ENCODE assay signal across 8 mouse cellular contexts in genomic region chr10:43540442-43541152, GRCm38 (mm10). TPM values are rescaled to one million over a fixed set of nuclear protein-coding genes. Genes with fewer than 3 reads are reported as not detected.
DNase-seq lines count a peak whose midpoint lies in the region; ATAC-seq and TF ChIP-seq lines count a peak whose summit lies in the region.

TSS of gene 1700021F05Rik (minus strand) at chr10:43540994.

- DNase-seq in A20 (ENCODE audit: low read depth, low spot score), result peak; percentile 97
- peak; percentile 82 for DNase-seq in liver, adult 2 months (ENCODE audit: extremely low read depth, low read depth, low spot score)
- DNase-seq in splenic B cell, adult 2 months (ENCODE audit: low read depth, low spot score), result peak; percentile 98

- H3K4me2 ChIP-seq in heart, embryonic 11.5 days, result peak within 1 kb of the TSS; percentile 82
- H3K4me2 ChIP-seq in kidney, embryonic 16.5 days (replicated peaks; ENCODE audit: low read depth, low read length), result peak within 1 kb of the TSS; percentile 79
- peak within 1 kb of the TSS; percentile 91 for H3K4me2 ChIP-seq in myocyte (ENCODE audit: low read depth)

- peak within 1 kb of the TSS; percentile 40 for H3K27ac ChIP-seq in bone marrow macrophage, adult 2 months (ENCODE audit: insufficient read depth, low read depth, low read length)
- 0 out of 2 replicates have a peak within 1 kb of the TSS, but pooled peaks have one; percentile 6 for H3K27ac ChIP-seq in embryonic fibroblast, embryonic 13.5 days (ENCODE audit: insufficient read depth, low read length)
- peak within 1 kb of the TSS; percentile 87 for H3K27ac ChIP-seq in heart, embryonic 11.5 days (ENCODE audit: low read depth, low read length)
- peak within 1 kb of the TSS; percentile 77 for H3K27ac ChIP-seq in kidney, embryonic 16.5 days (ENCODE audit: low read length)
- peak within 1 kb of the TSS; percentile 88 for H3K27ac ChIP-seq in liver, adult 2 months (replicated peaks; ENCODE audit: insufficient read depth, low read depth, low read length)

- no peaks in the 10 kb centered on the region for H3K27me3 ChIP-seq in heart, embryonic 11.5 days (ENCODE audit: control insufficient read depth, insufficient read depth, low read length)
- no peaks in the 10 kb centered on the region for H3K27me3 ChIP-seq in kidney, embryonic 16.5 days (ENCODE audit: insufficient read depth, low read length)
- no peaks in the 10 kb centered on the region for H3K27me3 ChIP-seq in liver, adult 2 months (ENCODE audit: control insufficient read depth, insufficient read depth, low read length)
- no peaks in the 10 kb centered on the region for H3K27me3 ChIP-seq in myocyte (ENCODE audit: control insufficient read depth, insufficient read depth, insufficient read length)
- H3K27me3 ChIP-seq in splenic B cell, adult 2 months (ENCODE audit: control insufficient read depth, insufficient read depth, low read length, poor library complexity, severe bottlenecking), result no peaks in the 10 kb centered on the region

- WGBS in heart, embryonic 11.5 days (ENCODE audit: insufficient replicate concordance), result 1% methylated on average over 47 of the region's 56 CpGs
- under 1% methylated on average over 49 of the region's 56 CpGs for WGBS in kidney, embryonic 16.5 days
- WGBS in liver, adult 2 months, result under 1% methylated on average over 54 of the region's 56 CpGs

- H3K4me1 ChIP-seq in bone marrow macrophage, adult 2 months (ENCODE audit: control insufficient read depth, insufficient read depth, low read length), result peaks cover 9% of the 10 kb centered on the region
- peaks cover 10% of the 10 kb centered on the region for H3K4me1 ChIP-seq in embryonic fibroblast, embryonic 13.5 days (ENCODE audit: control insufficient read depth, insufficient read depth, low read length)
- H3K4me1 ChIP-seq in heart, embryonic 11.5 days (ENCODE audit: control insufficient read depth, insufficient read depth, low read length), result peaks cover 7% of the 10 kb centered on the region
- H3K4me1 ChIP-seq in kidney, embryonic 16.5 days (ENCODE audit: insufficient read depth, low read length), result peaks cover 22% of the 10 kb centered on the region
- peaks cover 18% of the 10 kb centered on the region for H3K4me1 ChIP-seq in liver, adult 2 months (ENCODE audit: control insufficient read depth, insufficient read depth, low read length)

- ATAC-seq in heart, embryonic 11.5 days (replicated peaks; ENCODE audit: insufficient number of reproducible peaks, low FRiP score, low TSS enrichment), result peak; percentile 97
- ATAC-seq in kidney, embryonic 16.5 days (ENCODE audit: low FRiP score, low TSS enrichment), result peak; percentile 99

- peak within 1 kb of the TSS; percentile 28 for H3ac ChIP-seq in myocyte (ENCODE audit: control insufficient read depth, insufficient read length)

- H3K4me3 ChIP-seq in bone marrow macrophage, adult 2 months (ENCODE audit: insufficient read depth, low read length), result peak within 1 kb of the TSS; percentile 90
- H3K4me3 ChIP-seq in embryonic fibroblast, embryonic 13.5 days (ENCODE audit: insufficient read depth, low read length), result peak within 1 kb of the TSS; percentile 70
- H3K4me3 ChIP-seq in heart, embryonic 11.5 days (ENCODE audit: low read depth, low read length), result peak within 1 kb of the TSS; percentile 93
- H3K4me3 ChIP-seq in kidney, embryonic 16.5 days (ENCODE audit: low read length), result peak within 1 kb of the TSS; percentile 79
- peak within 1 kb of the TSS; percentile 76 for H3K4me3 ChIP-seq in liver, adult 2 months (ENCODE audit: insufficient read depth, low read depth, low read length)
- H3K4me3 ChIP-seq in myocyte, result peak within 1 kb of the TSS; percentile 93

- TF ChIP-seq CTCF in bone marrow macrophage, adult 2 months (IDR thresholded peaks at IDR 0.05; ENCODE audit: low read depth, low read length), result peak; percentile 31; the same call in 1 of the 2 replicates
- TF ChIP-seq CTCF in embryonic fibroblast, embryonic 13.5 days (IDR thresholded peaks at IDR 0.05; ENCODE audit: borderline replicate concordance, insufficient read depth, low read length), result peak; percentile 98
- TF ChIP-seq CTCF in liver, adult 2 months (IDR thresholded peaks at IDR 0.05; ENCODE audit: low read depth, low read length), result peak; percentile 87

- H3K9ac ChIP-seq in heart, embryonic 11.5 days (ENCODE audit: low read depth, low read length), result peak within 1 kb of the TSS; percentile 97
- H3K9ac ChIP-seq in kidney, embryonic 16.5 days (replicated peaks; ENCODE audit: low read length), result peak within 1 kb of the TSS; percentile 93
- H3K9ac ChIP-seq in liver, adult 2 months (ENCODE audit: low read depth, low read length), result peak within 1 kb of the TSS; percentile 86

- H3K36me3 ChIP-seq in heart, embryonic 11.5 days (ENCODE audit: control insufficient read depth, insufficient read depth, low read length), result peaks cover 5% of the 10 kb centered on the region
- no peaks in the 10 kb centered on the region for H3K36me3 ChIP-seq in kidney, embryonic 16.5 days (ENCODE audit: insufficient read depth, low read length)
- H3K36me3 ChIP-seq in liver, adult 2 months (ENCODE audit: control insufficient read depth, insufficient read depth, low read length), result no peaks in the 10 kb centered on the region
- no peaks in the 10 kb centered on the region for H3K36me3 ChIP-seq in myocyte (ENCODE audit: control insufficient read depth, insufficient read depth)
- H3K36me3 ChIP-seq in splenic B cell, adult 2 months (ENCODE audit: control insufficient read depth, insufficient read depth, low read length, poor library complexity, severe bottlenecking), result no peaks in the 10 kb centered on the region

- H3K9me3 ChIP-seq in heart, embryonic 11.5 days (replicated peaks; ENCODE audit: control insufficient read depth, low read length), result no peaks in the 10 kb centered on the region
- no peaks in the 10 kb centered on the region for H3K9me3 ChIP-seq in kidney, embryonic 16.5 days (ENCODE audit: low read length)

- TF ChIP-seq POLR2A in bone marrow macrophage, adult 2 months (IDR thresholded peaks at IDR 0.05; ENCODE audit: borderline replicate concordance, low read depth, low read length), result peak; percentile 20; the same call in 1 of the 2 replicates
- TF ChIP-seq POLR2A in embryonic fibroblast, embryonic 13.5 days (IDR thresholded peaks at IDR 0.05; ENCODE audit: low read depth, low read length), result peak; percentile 70
- TF ChIP-seq POLR2A in liver, adult 2 months (IDR thresholded peaks at IDR 0.05; ENCODE audit: extremely low read depth, insufficient read depth, low read length), result peak; percentile 80
- peak; percentile 90 for TF ChIP-seq POLR2A in myocyte (IDR thresholded peaks at IDR 0.05; ENCODE audit: insufficient read length, low read depth)

- peaks cover 4% of the 10 kb centered on the region; the same call in 1 of the 2 replicates for H3K79me2 ChIP-seq in liver, adult 2 months (ENCODE audit: control insufficient read depth, insufficient read depth, low read length)
- peaks cover 32% of the 10 kb centered on the region for H3K79me2 ChIP-seq in myocyte (ENCODE audit: control insufficient read depth, insufficient read depth)

TF ChIP-seq in myocyte, 11 proteins besides CTCF, POLR2A, EP300 and RAD21:
- TF ChIP-seq POLR2AphosphoS2 (IDR thresholded peaks at IDR 0.05; ENCODE audit: insufficient read length, low read depth), result peak; percentile 85
- no peak for TF ChIP-seq E2F4 (IDR thresholded peaks at IDR 0.05; ENCODE audit: insufficient read depth)
- peak in 2 of 3 experiments; percentile 88 to 89 for TF ChIP-seq MYOG (IDR thresholded peaks at IDR 0.05; ENCODE audit: control insufficient read depth in 1 of 3, insufficient read depth in 1 of 3, insufficient read length in 2 of 3, low read depth in 2 of 3)
- TF ChIP-seq SRF (IDR thresholded peaks at IDR 0.05; ENCODE audit: control insufficient read depth, insufficient read length, low read depth), result peak; percentile 84
- no peak for TF ChIP-seq TCF12 (IDR thresholded peaks at IDR 0.05; ENCODE audit: insufficient read depth, poor library complexity, severe bottlenecking)
- TF ChIP-seq TCF3 (IDR thresholded peaks at IDR 0.05; ENCODE audit: insufficient read length, low read depth), result peak; percentile 64
- peak in 2 of 3 experiments; percentile 74 to 81 for TF ChIP-seq MYOD1 (IDR thresholded peaks at IDR 0.05; ENCODE audit: control insufficient read depth in 1 of 3, insufficient read length in 2 of 3, low read depth in 2 of 3)

RNA-seq across cellular contexts. Expression of gene 1700021F05Rik, which starts in this region (rescaled TPM):
- 29.8 and 39.4 TPM in 2 replicates for polyA plus RNA-seq in bone marrow macrophage, adult 2 months (2012; ENCODE audit: insufficient read depth, insufficient read length, missing spikeins)
- 30.7 and 32.6 TPM in 2 replicates for polyA plus RNA-seq in embryonic fibroblast, embryonic 13.5 days (2011; ENCODE audit: insufficient read length, low read depth, missing spikeins)
- 93.8 and 106 TPM in 2 replicates for polyA plus RNA-seq in heart, embryonic 11.5 days (2014; fragmentation: Nextera tagmentation; extraction: Ambion mirVana)
- polyA plus RNA-seq in kidney, embryonic 16.5 days (2015; fragmentation: Nextera tagmentation; extraction: Ambion mirVana), result 75.0 and 78.4 TPM in 2 replicates
- 19.9 and 21.5 TPM in 2 replicates for total RNA-seq in liver, adult 2 months (2014; rRNA removed)
- 5.9 and 6.2 TPM in 2 replicates for polyA plus RNA-seq in liver, adult 2 months (2012; rRNA removed)
- polyA plus RNA-seq in myocyte (2012; fragmentation: generic; extraction: Trizol), result 52.6 TPM

Comparison
In these comparisons a context has a peak if more than half of its experiments do, and no peak if none do; other contexts are left out.
1. Peak in every context shown above with its lines: DNase-seq, ATAC-seq, H3K4me3 ChIP-seq and H3K27ac ChIP-seq.
2. H3K27ac ChIP-seq: peak in every context shown above with its lines; median percentile 88 in liver, adult 2 months; 87 in heart, embryonic 11.5 days; 77 in kidney, embryonic 16.5 days; 40 in bone marrow macrophage, adult 2 months; 6 in embryonic fibroblast, embryonic 13.5 days.
3. CTCF ChIP-seq: peak in every context shown above with its lines; median percentile 98 in embryonic fibroblast, embryonic 13.5 days; 87 in liver, adult 2 months; 31 in bone marrow macrophage, adult 2 months.
4. POLR2A ChIP-seq: peak in every context shown above with its lines; median percentile 90 in myocyte; 80 in liver, adult 2 months; 70 in embryonic fibroblast, embryonic 13.5 days; 20 in bone marrow macrophage, adult 2 months.